Mouse (Mus musculus) cerebellum, adult 8-10 months (tissue): ENCODE results near the gene Spsb1.

Experiments used
- DNase-seq: peaks from one replicate; pipeline ENCODE4 v3.0.0; 2022

Spsb1 gene

DNA sequence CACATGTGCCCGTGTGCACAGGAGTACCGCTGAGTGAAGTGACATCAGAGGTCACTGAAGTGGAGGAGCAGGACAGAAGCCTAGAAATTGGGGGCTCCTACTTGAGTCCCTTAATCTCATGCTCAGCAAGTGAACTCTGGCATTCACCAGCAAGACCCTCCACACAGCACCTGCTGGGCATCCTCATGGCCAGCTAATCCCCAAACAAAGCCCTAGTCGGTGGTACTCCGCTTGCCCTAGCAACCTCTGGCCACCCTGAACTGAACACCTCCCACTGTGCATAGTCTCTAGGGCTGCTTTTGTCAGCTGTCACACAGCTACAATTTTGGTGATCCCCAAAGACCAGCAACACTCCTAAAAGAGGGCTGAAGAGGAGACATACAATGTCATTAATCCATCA, 44.3 kb downstream of the Spsb1 start:
- no peak for DNase-seq

DNA sequence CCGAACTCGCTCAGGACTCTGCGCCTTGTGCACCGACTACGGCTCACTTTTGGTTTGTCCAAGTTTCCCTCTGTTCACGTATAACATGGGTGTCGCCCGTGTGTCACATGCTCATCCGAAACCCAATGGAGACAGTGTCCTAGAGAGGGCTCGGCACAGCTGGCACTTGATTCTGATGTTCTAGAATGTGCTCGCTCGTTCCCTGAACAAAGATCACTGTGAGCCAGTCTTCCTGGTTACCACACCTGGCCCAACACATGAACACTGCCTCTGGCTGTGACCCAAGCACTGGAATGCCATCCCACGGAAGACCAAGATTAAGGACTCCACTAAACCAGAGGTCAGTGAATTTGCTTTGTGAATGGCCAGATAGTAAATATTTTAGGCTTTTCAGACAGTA, 45.3 kb downstream of the Spsb1 start:
- DNase-seq, result no peak

DNA sequence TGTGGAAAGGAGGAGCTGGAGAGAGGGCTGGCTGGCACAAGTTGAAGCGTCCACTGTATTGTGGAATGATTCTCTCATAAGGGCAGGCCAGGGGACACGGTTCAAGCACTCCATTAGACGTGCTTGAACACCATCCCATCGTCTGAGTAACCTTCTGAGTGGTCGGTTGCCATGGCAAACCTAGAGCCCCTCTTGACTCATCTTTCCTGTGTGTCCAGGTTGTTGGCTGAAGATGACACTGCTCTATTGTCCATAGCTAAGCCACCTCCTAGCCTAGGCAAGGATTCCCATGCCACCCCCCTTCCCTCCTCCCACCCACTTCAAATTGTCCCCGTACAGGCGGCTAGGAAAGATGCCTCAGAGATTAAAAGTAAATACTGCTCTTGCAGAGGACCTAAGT, 45.9 kb downstream of the Spsb1 start:
- DNase-seq, result no peak

DNA sequence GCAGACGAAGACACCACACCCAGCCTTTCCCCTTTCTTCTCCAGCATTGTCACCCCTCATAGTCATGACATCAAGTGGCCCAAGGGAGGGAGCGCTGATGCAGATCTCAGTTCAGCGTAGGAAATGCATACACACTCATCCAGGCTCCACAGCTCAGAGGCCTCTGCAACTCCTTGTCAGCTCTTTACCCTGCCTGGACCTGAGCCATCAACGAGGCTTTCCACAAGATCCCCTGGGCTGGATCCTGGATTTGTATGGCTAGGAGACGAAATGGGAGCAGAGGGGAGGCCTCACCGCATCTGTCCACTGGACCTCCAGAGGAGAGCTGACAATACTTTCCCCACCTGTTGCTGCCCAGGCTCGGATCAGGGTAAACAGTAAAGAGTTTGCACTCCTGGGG, 47.2 kb downstream of the Spsb1 start:
- DNase-seq, result no peak

DNA sequence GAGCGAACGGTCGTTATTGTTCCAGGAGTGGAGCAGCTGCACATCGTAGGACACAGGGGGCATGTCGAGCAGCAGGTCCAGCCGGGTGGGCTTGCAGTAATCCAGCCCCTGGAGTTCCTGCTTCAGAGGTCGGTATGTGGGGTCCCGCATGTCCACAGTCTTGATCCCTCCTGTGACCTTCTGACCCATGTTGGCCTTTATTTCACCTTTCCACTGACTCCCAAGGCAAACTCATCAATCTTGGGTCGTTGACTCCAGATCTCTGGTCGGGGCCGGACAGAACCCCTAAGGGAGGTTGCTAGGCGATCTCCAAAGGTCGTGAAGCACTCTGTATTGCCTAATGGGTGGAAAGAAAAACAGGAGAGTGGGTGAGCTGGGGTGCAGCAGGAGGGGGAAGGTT, 47.9 kb downstream of the Spsb1 start:
- DNase-seq, result no peak

DNA sequence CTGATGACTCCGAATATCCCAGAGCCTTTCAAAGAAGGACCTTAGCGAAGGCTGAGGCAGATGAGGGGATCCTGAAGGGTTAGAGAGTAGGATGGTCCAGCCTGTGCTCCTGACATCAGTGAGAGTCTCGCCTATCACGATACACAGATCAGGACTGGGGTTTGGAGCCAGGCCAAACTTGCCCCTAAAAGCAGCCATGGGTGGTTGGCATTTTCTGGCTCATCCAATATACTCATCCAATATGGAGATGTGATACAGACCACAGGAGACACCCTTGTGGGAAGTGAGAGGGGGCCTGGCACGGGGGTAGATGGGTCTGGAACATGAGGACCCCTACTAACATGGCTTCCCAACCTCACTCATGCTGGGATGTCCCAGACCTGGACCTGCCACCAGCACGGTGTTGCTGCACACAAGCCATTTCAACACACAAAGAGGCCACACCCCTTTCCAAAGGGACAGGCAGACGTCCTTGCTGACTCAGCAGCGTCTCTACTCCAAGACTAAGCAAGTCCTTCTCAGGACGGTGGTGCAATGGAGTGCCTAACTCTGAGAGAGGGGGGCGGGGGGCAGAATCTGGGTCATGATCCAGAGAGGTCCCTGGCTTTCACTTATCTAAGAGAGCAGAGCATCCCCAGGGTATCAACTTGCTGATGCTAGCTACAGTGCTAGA, 49.4 kb downstream of the Spsb1 start:
- no peak for DNase-seq

DNA sequence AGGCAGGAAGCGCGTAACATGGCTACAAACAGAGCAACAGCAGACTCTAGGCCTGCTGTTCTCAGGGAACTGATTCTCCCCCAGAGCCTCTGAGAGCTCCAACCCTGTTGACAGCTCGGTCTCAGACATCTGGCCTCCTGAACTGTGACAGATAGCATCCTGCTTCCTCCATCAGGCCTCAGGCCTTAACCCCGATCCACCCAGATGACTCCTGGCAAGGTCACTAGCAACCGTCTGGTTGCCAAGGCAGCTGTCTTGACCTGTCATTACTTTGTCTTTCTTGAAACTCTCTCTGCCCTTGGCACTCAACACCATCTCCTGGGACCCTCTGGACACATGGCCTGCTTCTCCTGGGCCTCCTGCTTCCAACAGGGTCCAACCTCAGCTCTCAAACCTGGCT, 51.8 kb downstream of the Spsb1 start:
- no peak for DNase-seq

DNA sequence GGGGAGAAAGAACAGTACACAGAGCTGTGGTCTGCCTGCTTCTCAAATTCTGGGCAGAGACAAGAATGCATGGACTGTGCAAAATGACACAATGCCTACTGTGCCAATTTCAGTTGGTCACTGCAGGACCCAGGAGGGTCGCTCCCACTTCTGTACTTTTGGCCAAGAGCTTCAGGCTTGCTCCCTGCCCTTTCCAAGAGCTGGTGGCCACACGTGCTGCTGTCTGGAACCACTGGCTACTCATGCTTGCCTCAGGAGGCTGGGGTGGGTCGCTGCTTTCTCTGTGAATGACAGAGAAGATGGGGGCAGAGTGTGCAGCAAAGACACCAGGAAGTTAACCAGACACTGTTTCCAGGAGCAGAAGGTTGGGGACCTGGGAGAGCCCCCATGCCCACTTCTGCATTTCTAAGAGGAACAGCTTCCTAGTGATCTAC, 53.5 kb downstream of the Spsb1 start:
- no peak for DNase-seq

DNA sequence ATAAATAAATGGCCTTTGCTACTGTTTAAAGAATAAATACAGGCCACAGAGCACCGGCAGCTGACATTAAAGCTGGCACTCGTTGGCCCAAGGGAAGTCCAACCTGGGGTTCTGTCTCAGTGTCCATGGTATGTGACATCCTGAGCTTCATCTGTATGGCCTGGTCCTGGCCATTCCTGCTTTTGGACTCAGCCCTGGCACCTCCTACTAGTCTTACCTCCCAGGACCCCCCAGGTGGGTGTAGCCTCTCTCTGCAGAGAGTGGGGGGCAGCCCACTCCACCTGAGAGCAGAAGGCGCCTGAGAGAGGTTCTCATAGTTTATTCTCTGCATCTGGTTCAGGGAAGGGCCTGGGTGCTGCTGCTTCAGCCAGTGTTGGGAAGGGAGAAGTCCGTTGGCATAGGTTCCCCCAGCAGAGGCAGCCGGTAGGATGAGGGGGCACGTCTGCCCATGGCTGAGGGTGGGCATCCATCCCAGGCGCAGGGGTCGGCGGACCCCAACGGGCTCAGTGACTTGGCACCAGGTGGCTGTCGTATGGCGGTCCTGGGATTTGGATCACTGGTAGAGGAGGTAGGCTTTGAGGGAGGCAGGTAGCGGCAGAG, 57.1 kb downstream of the Spsb1 start:
- no peak for DNase-seq

DNA sequence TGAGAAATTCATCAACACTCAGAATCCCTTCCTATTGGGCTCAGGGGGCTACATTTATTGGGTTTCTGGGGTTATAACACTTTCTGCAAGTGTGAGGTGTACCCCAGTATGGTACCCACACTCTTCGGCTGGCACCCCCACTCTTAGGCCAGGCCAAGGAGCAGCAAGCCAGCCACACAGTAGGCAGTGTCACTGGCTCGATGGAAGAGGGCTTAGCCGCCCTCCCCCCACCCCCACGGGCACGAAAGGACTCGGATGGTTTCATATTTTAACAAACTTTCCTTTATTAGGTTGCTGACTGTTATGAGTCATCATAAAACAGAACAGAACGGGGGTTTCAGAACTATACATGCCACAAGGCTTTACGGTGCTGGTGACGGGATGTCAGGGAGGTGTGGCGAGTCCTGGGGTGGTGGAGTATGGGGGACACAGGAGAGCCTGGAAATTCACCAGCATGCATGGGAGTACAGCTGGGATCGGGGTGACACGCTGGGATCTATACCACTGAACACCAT, 58.8 kb downstream of the Spsb1 start:
- no peak for DNase-seq

DNA sequence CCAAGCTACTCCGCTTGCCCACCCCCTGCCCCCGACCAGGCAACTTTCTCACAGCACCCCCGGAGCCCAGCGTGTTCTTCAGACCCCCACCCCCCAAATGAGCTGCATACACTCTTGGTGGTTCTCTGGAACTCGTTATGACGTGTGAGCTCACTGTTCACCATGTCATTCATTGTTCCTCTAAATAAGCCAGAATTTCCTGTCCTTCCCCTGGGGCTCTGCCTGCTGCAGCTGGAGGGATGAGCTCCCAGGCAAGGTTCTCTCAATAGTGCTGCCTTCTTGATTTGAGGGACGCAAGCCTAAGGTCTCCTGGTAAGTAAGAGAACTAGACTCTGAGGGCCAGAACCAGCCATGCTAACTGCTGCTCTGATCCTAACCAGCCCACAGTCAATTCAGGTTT, 59.6 kb downstream of the Spsb1 start:
- DNase-seq, result no peak

DNA sequence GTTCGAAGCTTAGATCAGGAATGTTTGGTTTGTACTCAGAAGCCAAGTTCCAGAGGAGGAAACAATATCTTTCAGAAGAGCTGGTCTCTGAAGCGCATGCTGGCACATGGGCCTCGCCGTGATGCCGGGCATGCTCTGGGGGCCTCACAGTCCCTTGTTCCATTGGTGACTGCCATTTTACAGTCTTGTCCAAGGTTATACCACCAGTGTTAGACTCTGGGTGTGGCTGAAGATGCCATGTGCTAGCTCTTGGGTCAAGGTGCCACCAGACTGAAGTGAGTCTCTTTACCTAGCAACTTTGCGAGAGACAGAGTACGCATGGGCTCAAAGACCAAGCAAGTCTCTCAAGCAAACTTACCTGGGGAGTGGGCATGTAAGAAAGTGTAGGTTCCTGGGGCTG, 60.5 kb downstream of the Spsb1 start:
- no peak for DNase-seq

DNA sequence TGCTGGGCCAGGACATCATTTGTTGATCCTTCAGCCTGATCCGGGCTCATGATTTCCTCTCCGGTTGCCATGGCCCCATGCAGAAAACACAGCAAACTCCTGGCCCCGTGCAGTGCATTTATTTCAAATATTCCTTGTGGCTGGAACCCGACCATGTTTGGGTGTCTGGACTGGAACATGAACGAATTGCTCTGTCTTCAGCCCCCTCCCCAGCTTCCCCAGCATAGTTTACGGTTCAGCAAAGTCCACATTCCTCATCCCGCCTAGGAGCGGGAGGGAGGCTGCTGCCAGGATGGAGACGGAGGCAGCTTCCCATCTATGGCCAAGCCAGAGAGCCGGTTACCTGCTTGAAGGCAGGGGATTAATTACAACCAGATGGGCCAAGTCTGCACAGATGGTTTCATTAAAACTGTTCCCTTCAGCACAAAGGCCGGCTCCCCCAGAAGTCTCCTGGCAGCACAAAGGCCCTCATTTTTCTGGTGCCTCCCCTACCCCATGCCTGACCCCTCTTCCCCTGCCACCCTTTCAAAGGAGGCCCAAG, 61.2 kb downstream of the Spsb1 start:
- DNase-seq, result peak; percentile 37

DNA sequence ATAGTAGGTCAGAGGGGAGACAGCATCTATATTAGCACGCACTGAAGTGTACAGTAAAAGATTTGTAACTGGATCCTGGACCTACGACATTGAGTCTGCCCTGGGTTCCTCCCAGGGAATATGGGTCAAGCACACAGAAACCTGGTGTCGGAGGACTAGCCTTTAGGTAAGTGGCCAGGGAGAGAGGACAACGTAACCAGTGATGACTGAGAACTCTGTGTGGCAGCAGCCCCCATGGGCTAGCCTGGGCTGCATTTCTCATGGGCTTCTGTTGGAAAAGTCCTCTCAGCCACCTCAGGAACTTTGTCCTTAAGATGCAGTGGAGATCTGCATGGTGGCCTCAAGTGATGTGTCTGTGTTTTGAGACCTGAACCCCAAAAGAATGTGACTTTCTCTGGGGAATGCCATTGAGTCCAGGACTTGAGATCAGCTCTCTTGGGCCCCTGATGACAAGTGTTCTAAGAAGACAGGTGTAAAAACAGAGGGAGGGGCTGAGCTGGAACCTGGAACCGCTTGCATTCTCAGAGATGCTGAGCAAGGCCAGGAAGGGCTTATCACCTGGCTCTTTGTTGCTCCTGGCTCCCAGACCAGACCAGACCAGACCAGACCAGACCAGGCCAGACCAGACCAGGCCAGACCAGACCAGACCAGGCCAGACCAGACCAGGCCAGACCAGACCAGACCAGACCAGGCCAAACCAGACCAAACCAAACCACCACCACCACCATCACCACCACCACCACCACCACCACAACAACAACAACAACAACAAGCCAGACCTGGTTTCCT, 63.5 kb downstream of the Spsb1 start:
- no peak for DNase-seq

DNA sequence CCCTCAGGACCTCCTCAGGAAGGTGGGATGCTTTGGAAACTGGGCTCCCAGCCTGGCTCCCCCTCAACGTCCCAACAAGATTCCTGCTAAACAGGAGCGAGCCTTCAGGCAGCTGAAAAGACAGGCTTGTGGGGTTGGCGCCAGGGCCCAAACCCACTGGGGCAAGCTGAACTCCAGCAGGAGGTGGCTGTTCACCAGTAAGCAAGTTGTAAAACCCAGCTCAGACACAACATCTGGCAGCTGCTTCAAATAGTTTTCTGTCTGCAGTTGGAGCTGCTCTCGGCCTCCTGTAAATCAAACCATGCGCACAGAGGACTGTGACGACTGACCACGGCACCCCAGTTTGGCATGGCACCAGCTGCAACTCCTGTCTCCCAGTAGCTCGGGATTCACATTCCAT, 64.3 kb downstream of the Spsb1 start:
- DNase-seq, result no peak

DNA sequence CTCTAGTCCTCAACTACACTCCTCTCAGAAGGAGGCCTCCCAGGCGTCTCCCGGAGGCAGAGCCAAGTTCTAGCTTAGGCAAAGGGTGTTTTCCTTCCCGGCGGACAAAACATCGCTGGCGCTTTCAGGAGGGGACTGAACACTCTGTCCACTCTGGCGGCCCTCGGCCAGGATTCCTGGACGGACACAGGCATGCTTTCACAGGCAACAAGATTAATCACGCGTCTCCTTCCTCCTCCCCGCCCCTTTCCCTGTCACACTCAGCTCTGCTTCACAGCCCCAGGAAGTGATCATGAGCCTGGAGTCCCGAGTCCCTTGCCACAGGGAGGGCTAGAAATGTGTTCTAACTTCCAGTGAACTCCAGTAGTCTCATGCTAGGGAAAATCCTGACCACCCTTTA, 65.0 kb downstream of the Spsb1 start:
- no peak for DNase-seq

DNA sequence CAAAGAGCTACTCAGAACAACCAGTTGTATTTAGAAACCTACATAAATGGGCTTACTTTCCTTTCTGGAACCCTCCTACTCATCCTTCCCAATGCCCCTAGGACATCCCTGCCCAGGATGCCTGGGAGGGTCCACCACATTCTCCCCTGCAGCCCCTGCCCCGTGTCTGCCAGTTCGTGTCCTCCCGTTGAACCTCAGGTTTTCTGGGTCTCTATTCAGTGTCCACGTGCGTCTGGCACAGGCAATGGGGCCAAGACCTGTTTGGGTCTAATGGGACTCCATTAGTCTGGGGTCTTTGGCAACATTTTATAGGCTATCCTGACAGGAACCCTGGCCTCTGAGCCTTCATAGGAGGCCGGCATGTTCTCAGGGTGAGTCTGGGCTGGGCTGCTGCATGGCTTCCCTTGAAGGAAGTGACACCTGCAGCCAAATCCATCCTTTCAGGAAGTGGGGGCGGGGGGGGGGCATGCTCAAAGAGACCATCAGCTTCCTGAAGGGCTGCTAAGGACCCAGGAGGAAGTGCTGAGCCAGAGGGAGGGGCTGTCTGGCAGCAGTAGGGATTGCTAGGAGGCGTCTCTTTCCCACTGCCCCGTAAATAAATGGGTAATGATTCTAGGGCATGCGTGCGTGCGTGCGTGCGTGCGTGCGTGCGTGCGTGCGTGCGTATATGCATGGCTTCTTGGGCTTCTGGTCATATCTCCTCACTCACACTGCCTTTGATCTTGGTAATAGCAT, 65.9 kb downstream of the Spsb1 start:
- DNase-seq, result no peak

DNA sequence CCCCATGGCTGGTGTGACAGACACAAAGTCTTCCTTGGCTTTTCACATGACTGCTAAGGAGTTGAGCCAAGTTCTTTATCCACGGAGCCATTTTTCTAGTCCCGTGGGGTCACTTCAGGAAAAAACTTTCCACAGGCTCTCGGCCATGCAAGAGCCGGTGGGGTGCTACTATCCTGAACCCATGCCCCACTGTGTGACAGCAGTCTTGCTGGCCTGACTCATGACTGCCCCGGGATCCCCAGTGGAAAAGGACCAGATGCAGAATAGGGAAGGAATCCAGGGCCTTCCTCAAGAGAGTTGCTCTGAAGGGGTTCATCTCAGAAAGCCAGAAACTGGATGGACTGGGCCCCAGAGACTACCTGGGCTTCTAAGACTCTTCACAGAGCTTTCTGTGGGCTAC, 66.7 kb downstream of the Spsb1 start:
- no peak for DNase-seq

DNA sequence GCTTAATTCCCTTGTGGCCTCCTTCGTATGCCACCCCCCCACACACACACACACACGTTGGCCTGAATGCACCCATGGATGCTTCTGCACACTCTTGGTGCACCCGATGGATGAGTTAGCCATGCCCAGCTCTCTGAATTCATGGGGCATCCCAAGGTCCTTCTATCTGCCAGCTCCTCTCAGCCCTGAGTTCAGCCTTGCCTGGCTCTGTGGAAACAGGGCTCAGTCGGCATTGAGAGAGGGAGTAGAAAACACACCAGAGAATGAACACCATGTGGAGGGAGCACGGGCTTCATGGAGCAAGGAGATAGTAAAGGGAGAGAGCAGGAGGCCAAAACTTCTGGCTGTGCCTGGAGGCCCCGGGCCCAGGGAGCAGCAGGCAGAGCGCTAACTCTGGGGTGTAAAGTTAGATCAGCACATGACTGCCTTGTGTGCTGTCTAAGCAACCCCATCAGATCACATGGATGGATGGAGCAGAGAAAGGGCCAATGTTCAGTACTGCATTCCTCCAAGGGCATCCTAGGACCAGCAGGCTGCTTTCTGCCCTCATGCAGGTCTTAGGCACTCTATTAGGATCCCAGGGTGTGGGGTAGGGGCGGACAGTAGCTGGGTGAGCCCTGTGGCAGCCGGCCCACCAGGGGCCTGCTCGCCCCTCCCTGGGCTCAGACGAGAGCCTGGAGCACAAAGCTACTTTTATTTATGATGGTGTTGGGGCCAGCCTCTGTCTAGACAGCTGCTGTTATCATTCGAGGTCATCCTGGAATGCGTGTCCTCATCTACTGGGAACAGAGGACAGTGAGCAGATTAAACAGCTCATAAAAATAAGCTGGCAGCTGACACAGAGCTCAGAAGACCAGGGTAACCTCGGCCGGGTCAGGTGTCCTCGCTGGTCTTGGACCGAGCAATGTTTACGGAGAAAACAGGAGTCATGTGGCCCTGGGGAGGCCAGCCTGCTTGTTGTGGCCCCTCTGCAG, 68.3 kb downstream of the Spsb1 start:
- no peak for DNase-seq

DNA sequence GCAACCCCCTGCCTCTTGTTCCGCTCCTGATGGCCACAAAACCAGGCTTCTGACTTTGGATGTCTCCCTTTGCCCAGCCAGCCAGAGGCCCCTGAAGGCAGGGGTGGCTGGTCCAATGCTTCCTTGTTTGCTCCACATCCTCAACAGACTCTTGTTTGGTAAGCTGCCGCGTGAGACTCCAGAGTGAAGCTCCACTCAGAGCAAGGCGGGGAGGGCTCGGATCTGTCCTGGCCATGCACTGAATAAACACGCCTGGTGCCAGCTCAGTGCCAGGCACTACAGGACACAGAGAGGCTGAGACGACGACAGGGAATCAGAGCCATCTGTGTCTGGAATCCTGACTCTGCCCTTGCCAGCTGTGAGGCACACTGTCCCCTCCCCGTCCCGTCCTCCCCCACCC, 70.9 kb downstream of the Spsb1 start:
- no peak for DNase-seq

DNA sequence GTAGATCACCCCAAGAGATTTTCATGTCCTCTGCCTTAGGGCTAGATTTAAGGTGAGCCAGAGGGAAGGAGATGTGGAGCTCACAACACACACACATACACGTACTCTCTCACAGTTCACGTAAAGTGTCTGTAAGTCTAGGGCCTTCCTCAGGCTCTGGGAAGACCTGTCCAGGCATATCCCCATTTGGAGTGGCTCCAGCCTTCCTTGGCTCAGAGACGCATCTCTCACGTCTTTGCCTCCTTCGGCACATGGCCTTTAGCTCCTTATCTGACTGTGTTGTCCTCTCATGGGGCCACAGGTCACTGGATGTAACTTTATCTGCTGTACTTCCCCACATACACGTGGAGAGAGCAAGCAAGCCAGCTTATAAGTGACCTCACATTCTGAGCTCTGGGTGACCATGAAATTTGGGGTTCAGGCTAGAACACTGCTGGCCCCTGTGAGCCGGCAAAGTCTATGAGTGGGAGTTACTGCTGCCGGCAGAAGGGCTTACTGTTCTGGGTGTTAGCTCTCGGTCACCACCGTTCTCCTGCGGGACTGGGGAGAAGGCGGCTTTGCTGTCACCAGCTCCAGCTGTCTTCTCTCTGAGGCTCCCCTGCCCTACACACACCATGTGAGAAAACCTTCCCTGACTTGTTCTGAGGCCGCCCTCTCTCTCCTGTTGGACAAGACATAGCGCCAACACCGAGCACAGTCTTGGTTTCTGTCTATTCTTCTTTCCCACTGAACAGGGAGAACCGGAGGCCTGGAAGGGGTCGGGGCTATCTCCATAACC, 72.5 kb downstream of the Spsb1 start:
- no peak for DNase-seq
